Mouse (Mus musculus): ENCODE data around the gene Frs2.
"Not testable (repeated sequence)": the region's sequence is repeated elsewhere in the genome, so short reads cannot be mapped to it uniquely, and the experiment has no call there.

Gene Frs2

GRCm38 (mm10) chr10:117062894-117063253 is 85.5 kb downstream of the Frs2 start:
- TF ChIP-seq POU5F1 (IDR thresholded peaks at IDR 0.05; ENCODE audit: borderline replicate concordance, low read length) (no peak), NANOG (IDR thresholded peaks at IDR 0.05; ENCODE audit: borderline replicate concordance, low read length) (no peak), CTCF (conservative IDR thresholded peaks at IDR 0.05; ENCODE audit: low read length) (no peak)
- no peaks in the 10 kb centered on the region for H3K27me3 ChIP-seq (ENCODE audit: insufficient read depth, low read length)
- no peaks in the 10 kb centered on the region for H3K9me3 ChIP-seq (ENCODE audit: low read length)
- peaks cover 51% of the 10 kb centered on the region for H3K36me3 ChIP-seq (ENCODE audit: insufficient read depth, low read length)
- peaks cover 42% of the 10 kb centered on the region for H3K4me1 ChIP-seq (replicated peaks; ENCODE audit: low read depth, low read length)
- H3K4me3 ChIP-seq (replicated peaks; ENCODE audit: low read length), result peak overlapping the region; percentile 99

GRCm38 (mm10) chr10:117055668-117056067 is 92.7 kb downstream of the Frs2 start:
- H3K9me3 ChIP-seq (ENCODE audit: low read length), result no peaks in the 10 kb centered on the region
- no peaks in the 10 kb centered on the region for H3K27me3 ChIP-seq (ENCODE audit: insufficient read depth, low read length)

GRCm38 (mm10) chr10:117049961-117050597 is 98.3 kb downstream of the Frs2 start:
- Histone ChIP-seq H3K4me1 (replicated peaks; ENCODE audit: low read depth, low read length) (peaks cover 58% of the 10 kb centered on the region), H3K9me3 (ENCODE audit: low read length) (no peaks in the 10 kb centered on the region)

More at GRCm38 (mm10) chr10:117055668-117056067, 92.7 kb downstream of the Frs2 start:
- Histone ChIP-seq H3K36me3 (ENCODE audit: insufficient read depth, low read length) (peaks cover 100% of the 10 kb centered on the region), H3K4me1 (replicated peaks; ENCODE audit: low read depth, low read length) (peaks cover 55% of the 10 kb centered on the region), H3K4me3 (replicated peaks; ENCODE audit: low read length) (no peak overlapping the region)
- TF ChIP-seq CTCF (conservative IDR thresholded peaks at IDR 0.05; ENCODE audit: low read length), result no peak
- TF ChIP-seq POU5F1 (IDR thresholded peaks at IDR 0.05; ENCODE audit: borderline replicate concordance, low read length), result no peak

GRCm38 (mm10) chr10:117049253-117049652 is 99.1 kb downstream of the Frs2 start:
- Histone ChIP-seq H3K27me3 (ENCODE audit: insufficient read depth, low read length) (peaks cover 19% of the 10 kb centered on the region), H3K36me3 (ENCODE audit: insufficient read depth, low read length) (peaks cover 67% of the 10 kb centered on the region), H3K4me3 (replicated peaks; ENCODE audit: low read length) (no peak overlapping the region), H3K9me3 (ENCODE audit: low read length) (no peaks in the 10 kb centered on the region), H3K4me1 (replicated peaks; ENCODE audit: low read depth, low read length) (peaks cover 62% of the 10 kb centered on the region)
- TF ChIP-seq CTCF (conservative IDR thresholded peaks at IDR 0.05; ENCODE audit: low read length), result no peak
- TF ChIP-seq NANOG (IDR thresholded peaks at IDR 0.05; ENCODE audit: borderline replicate concordance, low read length), result no peak
- TF ChIP-seq POU5F1 (IDR thresholded peaks at IDR 0.05; ENCODE audit: borderline replicate concordance, low read length), result no peak

More at GRCm38 (mm10) chr10:117049961-117050597, 98.3 kb downstream of the Frs2 start:
- no peak overlapping the region for H3K4me3 ChIP-seq (replicated peaks; ENCODE audit: low read length)
- H3K27me3 ChIP-seq (ENCODE audit: insufficient read depth, low read length), result peaks cover 13% of the 10 kb centered on the region
- no peak for TF ChIP-seq CTCF (conservative IDR thresholded peaks at IDR 0.05; ENCODE audit: low read length)
- TF ChIP-seq POU5F1 (IDR thresholded peaks at IDR 0.05; ENCODE audit: borderline replicate concordance, low read length), result no peak
- no peak for TF ChIP-seq NANOG (IDR thresholded peaks at IDR 0.05; ENCODE audit: borderline replicate concordance, low read length)
- peaks cover 75% of the 10 kb centered on the region for H3K36me3 ChIP-seq (ENCODE audit: insufficient read depth, low read length)

- H3K4me3 ChIP-seq (replicated peaks; ENCODE audit: low read length), result peak within 1 kb of the TSS; percentile 64
- no peak for TF ChIP-seq CTCF (conservative IDR thresholded peaks at IDR 0.05; ENCODE audit: low read length)
- TF ChIP-seq NANOG (IDR thresholded peaks at IDR 0.05; ENCODE audit: borderline replicate concordance, low read length), result no peak
- no peak for TF ChIP-seq POU5F1 (IDR thresholded peaks at IDR 0.05; ENCODE audit: borderline replicate concordance, low read length)
- peaks cover 22% of the 10 kb centered on the region for H3K27me3 ChIP-seq (ENCODE audit: insufficient read depth, low read length)
- H3K36me3 ChIP-seq (ENCODE audit: insufficient read depth, low read length), result peaks cover 29% of the 10 kb centered on the region
- H3K9me3 ChIP-seq (ENCODE audit: low read length), result no peaks in the 10 kb centered on the region
- H3K4me1 ChIP-seq (replicated peaks; ENCODE audit: low read depth, low read length), result peaks cover 53% of the 10 kb centered on the region
These were observed 102.9 kb downstream of the Frs2 start, which contains the start of gene Lrrc10 for GRCm38 (mm10) chr10:117045175-117046056. Gene Lrrc10, plus strand, starts transcription at chr10:117045341.

DNA sequence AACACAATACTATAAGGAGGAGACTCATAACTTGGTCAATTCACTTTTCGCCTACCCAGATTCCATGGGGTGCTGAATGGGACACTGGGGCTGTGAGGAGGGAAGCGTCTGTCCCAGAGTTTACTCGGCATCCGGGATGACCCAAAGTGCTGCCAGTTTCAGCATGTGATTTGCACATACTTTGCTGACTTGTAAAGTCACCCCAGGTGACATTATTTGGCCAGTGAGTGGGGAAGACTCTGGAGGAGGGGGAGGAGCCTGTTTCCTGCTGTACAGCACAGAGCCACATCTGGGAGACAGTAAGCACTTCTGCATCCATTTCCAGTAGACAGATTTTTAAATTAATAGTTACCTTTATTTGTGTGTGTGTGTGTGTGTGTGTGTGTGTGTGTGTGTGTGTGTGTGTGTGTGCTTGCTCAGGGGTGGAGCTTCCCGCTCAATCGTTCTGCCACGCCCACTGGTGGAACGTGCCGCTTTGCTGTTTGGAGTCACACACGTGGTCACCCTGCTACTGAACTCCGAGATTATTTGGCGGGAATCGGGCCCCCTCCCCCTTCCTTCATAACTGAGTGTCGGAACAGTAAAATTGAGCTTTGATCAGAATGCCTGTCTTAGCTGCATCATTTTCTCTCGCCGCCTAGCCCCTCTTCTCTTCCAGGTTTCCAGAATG is 104.7 kb downstream of the Frs2 start:
- not testable (repeated sequence) for H3K9me3 ChIP-seq (ENCODE audit: low read length)
- H3K4me1 ChIP-seq (replicated peaks; ENCODE audit: low read depth, low read length), result peaks cover 47% of the 10 kb centered on the region
- H3K36me3 ChIP-seq (ENCODE audit: insufficient read depth, low read length), result peaks cover 11% of the 10 kb centered on the region
- H3K4me3 ChIP-seq (replicated peaks; ENCODE audit: low read length), result peak overlapping the region; percentile 45
- H3K27me3 ChIP-seq (ENCODE audit: insufficient read depth, low read length), result peaks cover 22% of the 10 kb centered on the region

DNA sequence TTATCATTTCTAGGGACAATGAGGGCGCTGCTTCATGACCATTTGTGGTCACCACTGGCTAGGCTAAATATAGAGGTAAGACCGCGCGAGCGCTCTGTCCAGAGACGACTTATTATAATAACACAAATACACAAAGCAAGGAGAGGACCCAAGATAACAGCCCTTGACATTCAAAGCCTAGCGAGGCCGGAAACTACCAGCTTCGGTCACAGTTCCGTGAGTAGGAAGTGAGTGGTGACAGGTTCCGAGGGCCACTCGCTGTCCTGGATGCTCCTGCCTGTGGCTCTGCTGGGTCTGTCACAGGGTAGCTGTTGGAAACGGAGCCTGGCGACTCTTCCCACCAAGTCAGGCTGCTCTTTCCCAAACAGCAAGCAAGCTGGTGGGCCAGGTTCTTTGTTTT is 106.0 kb downstream of the Frs2 start:
- TF ChIP-seq POU5F1 (IDR thresholded peaks at IDR 0.05; ENCODE audit: borderline replicate concordance, low read length), result no peak
- TF ChIP-seq NANOG (IDR thresholded peaks at IDR 0.05; ENCODE audit: borderline replicate concordance, low read length), result no peak
- peaks cover 22% of the 10 kb centered on the region for H3K27me3 ChIP-seq (ENCODE audit: insufficient read depth, low read length)
- peaks cover 45% of the 10 kb centered on the region for H3K4me1 ChIP-seq (replicated peaks; ENCODE audit: low read depth, low read length)
- H3K36me3 ChIP-seq (ENCODE audit: insufficient read depth, low read length), result no peaks in the 10 kb centered on the region
- no peak overlapping the region for H3K4me3 ChIP-seq (replicated peaks; ENCODE audit: low read length)
- no peaks in the 10 kb centered on the region for H3K9me3 ChIP-seq (ENCODE audit: low read length)

- Histone ChIP-seq H3K36me3 (ENCODE audit: insufficient read depth, low read length) (no peaks in the 10 kb centered on the region), H3K4me3 (replicated peaks; ENCODE audit: low read length) (no peak overlapping the region), H3K4me1 (replicated peaks; ENCODE audit: low read depth, low read length) (peaks cover 37% of the 10 kb centered on the region), H3K9me3 (ENCODE audit: low read length) (no peaks in the 10 kb centered on the region), H3K27me3 (ENCODE audit: insufficient read depth, low read length) (peaks cover 12% of the 10 kb centered on the region)
- TF ChIP-seq NANOG (IDR thresholded peaks at IDR 0.05; ENCODE audit: borderline replicate concordance, low read length), result no peak
- no peak for TF ChIP-seq POU5F1 (IDR thresholded peaks at IDR 0.05; ENCODE audit: borderline replicate concordance, low read length)
- TF ChIP-seq CTCF (conservative IDR thresholded peaks at IDR 0.05; ENCODE audit: low read length), result 0 out of 2 replicates have a peak, but pooled peaks have one; percentile 9
These were observed 108.0 kb downstream of the Frs2 start for GRCm38 (mm10) chr10:117040355-117040754.
